Mouse (Mus musculus) layer of hippocampus, adult 9-10 months (tissue): ENCODE results near the gene Tyw3.

Experiments
- DNase-seq: peaks from one replicate; pipeline ENCODE4 v3.0.0; 2022; ENCODE audit warnings: low spot score

The Tyw3 gene

GRCm38 (mm10) chr3:154562192-154562591, 34.7 kb downstream of the Tyw3 start:
- DNase-seq, result no peak

- no peak for DNase-seq
These were observed 45.9 kb downstream of the Tyw3 start for GRCm38 (mm10) chr3:154551035-154551411.

DNA sequence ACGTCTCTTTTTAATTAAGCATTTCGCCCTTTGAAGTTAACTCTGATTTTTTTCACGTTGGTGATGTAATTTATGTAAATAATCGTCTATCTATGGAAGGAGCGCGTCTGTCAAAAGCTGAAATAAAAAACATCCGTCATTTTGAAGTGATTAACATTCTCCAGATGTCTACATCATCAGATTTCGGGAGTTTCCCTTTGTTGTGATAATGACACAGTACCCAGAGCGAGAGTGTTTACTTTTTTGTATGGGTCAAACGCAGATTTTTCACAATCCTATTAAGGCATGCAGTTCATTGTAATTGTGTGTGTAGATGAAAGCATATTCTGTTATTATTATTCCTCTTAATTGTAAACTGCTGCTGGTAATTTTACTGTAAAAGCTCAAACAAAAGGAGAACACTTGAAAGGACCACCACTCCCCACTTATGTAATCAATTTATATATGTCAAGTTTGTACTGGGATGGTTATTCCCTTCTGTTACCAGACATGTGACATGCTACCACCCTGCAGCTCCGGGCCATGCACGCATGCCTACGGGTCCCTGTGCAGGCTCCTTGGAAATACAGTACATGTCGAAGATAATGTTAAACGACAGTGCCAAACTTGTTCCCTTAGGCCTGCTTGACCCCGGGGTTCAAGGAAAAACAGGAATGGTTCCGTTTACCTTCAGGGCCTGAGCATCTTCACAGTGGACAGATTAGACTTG, 46.4 kb downstream of the Tyw3 start:
- no peak for DNase-seq

DNA sequence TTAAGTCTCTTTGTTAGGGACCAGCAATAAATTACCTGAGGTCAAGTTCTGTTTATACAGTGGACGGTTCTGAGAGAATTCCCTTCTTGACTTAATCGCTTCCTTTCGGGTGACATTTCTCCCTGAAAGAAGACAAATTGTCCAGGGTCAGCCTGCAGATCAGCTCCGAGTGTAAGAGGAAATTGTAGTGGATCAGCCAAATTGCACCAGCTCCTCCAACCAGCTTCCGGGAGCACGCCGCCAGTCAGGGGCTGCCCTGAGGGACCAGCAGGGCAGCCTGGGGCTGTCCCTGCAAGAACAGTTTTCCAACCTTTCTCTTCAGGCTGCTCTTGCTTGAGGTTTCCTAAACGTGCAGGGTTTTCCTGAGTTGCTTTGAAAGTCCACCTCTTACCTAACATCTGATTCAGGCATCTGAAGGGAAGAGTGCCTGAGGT, 48.0 kb downstream of the Tyw3 start:
- no peak for DNase-seq

- no peak for DNase-seq
These were observed 49.1 kb downstream of the Tyw3 start for GRCm38 (mm10) chr3:154547549-154548426.

DNA sequence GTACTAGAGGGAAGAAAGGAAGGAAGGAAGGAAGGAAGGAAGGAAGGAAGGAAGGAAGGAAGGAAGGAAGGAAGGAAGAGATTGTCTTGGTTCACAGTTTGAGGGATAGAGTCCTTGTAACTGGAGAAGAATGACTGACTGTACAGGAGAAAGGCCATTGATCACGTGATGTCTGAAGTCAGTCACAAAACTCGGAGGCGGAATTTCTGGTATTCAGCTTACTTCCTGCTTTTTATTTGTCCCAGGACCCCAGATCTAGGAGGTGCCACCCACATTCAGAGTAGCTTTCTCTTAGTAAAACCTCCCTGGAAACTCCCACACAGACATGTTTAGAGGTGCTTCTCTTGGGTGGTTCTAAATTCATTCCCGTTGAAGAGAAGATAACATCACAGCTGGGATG, 50.7 kb downstream of the Tyw3 start:
- DNase-seq, result no peak

GRCm38 (mm10) chr3:154540086-154540911, 56.6 kb downstream of the Tyw3 start:
- DNase-seq, result no peak

- no peak for DNase-seq
These were observed 60.8 kb downstream of the Tyw3 start for GRCm38 (mm10) chr3:154536134-154536533.

- DNase-seq, result no peak
These were observed 63.7 kb downstream of the Tyw3 start for GRCm38 (mm10) chr3:154533246-154533645.

- no peak for DNase-seq
These were observed 67.9 kb downstream of the Tyw3 start for GRCm38 (mm10) chr3:154528973-154529372.

DNA sequence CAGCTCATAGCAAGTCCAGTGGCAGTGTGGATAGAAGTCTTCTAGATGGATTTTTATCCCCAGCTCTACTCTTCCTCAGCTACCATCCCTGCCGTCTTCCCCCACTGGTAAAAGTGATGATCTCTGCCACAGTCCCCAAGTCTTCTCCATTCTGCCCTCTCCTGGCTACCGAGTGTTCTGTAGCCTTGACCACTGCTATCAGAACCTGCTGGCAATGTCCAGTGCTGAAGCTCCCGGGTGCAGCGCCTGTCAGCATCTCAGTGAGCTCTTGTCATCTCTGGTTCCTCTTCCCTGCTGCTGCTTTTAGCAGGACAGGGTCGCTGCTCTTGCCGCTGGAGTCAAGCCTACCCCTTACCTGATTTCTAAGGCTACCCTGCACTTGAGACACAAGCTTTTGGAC, 70.3 kb downstream of the Tyw3 start:
- DNase-seq, result no peak
